Mouse (Mus musculus) adipocyte (in vitro differentiated cells): ENCODE measurements around the gene Gbp7.
"Not testable (repeated sequence)": the region's sequence is repeated elsewhere in the genome, so short reads cannot be mapped to it uniquely, and the experiment has no call there.

Experiments
- DNase-seq: peaks from one replicate; pipeline ENCODE4 v3.0.0-alpha.2; 2016; ENCODE audit warnings: low spot score

Gene Gbp7

GRCm38 (mm10) chr3:142530087-142530953, at the start of gene Gbp7:
Gbp7 (plus strand) TSS chr3:142530342.
- DNase-seq = peak; percentile 92

GRCm38 (mm10) chr3:142490465-142490864, 39.7 kb upstream of the Gbp7 start:
- peak; percentile 91 for DNase-seq

- peak; percentile 84 for DNase-seq
These were observed 36.5 kb upstream of the Gbp7 start, which contains the start of gene Gbp5 for GRCm38 (mm10) chr3:142493536-142494061. Gbp5 (plus strand) TSS chr3:142493978.

GRCm38 (mm10) chr3:142495146-142495655, 34.9 kb upstream of the Gbp7 start:
- DNase-seq = no peak

GRCm38 (mm10) chr3:142496113-142497101, 33.7 kb upstream of the Gbp7 start:
- DNase-seq = peak; percentile 30

- DNase-seq = no peak
These were observed 32.9 kb upstream of the Gbp7 start for GRCm38 (mm10) chr3:142497123-142497841.

- DNase-seq = peak; percentile 35
These were observed 31.2 kb upstream of the Gbp7 start for GRCm38 (mm10) chr3:142498941-142499340.

GRCm38 (mm10) chr3:142528116-142528515, 2.0 kb upstream of the Gbp7 start:
- DNase-seq = peak; percentile 48

- no peak for DNase-seq
These were observed 545 bp upstream of the Gbp7 start for GRCm38 (mm10) chr3:142529597-142529996.

GRCm38 (mm10) chr3:142531595-142531994, 1.5 kb downstream of the Gbp7 start:
- no peak for DNase-seq

- no peak for DNase-seq
These were observed 3.0 kb downstream of the Gbp7 start for GRCm38 (mm10) chr3:142533185-142533584.

- no peak for DNase-seq
These were observed 5.5 kb downstream of the Gbp7 start for GRCm38 (mm10) chr3:142535667-142536066.

- no peak for DNase-seq
These were observed 11.2 kb downstream of the Gbp7 start for GRCm38 (mm10) chr3:142541391-142541790.

GRCm38 (mm10) chr3:142542776-142543175, 12.6 kb downstream of the Gbp7 start:
- DNase-seq = not testable (repeated sequence)

GRCm38 (mm10) chr3:142546690-142547089, 16.5 kb downstream of the Gbp7 start:
- peak; percentile 32 for DNase-seq

- no peak for DNase-seq
These were observed 20.0 kb downstream of the Gbp7 start for GRCm38 (mm10) chr3:142550052-142550676.

GRCm38 (mm10) chr3:142554601-142555000, 24.5 kb downstream of the Gbp7 start:
- no peak for DNase-seq

- no peak for DNase-seq
These were observed 25.5 kb downstream of the Gbp7 start for GRCm38 (mm10) chr3:142555623-142556022.

- DNase-seq = peak; percentile 96
These were observed 29.6 kb downstream of the Gbp7 start, which contains the start of gene Gbp3 for GRCm38 (mm10) chr3:142559632-142560228. Gbp3 (plus strand) TSS chr3:142560026.

- peak; percentile 91 for DNase-seq
These were observed 30.3 kb downstream of the Gbp7 start for GRCm38 (mm10) chr3:142560296-142560948.
